Mouse (Mus musculus) Patski (cell line): ENCODE data around the gene Nrxn1. TPM values are rescaled to one million over a fixed set of nuclear protein-coding genes. Genes with fewer than 3 reads are reported as not detected.

ENCODE experiments used
- ATAC-seq: fragments of 100-300 bp; one replicate; pipeline ENCODE4 v1.8.0; 2021
- CTCF ChIA-PET: fragments of 350-600 bp; sonication (Branson Sonifier 250); formaldehyde crosslinking; loops from one replicate; lab custom pipeline; 2022; ENCODE audit warnings: inconsistent platforms; lab: Charles Lee
- POLR2A ChIA-PET: fragments of 350-600 bp; sonication (Branson Sonifier 250); formaldehyde crosslinking; loops from one replicate; lab custom pipeline; 2022; ENCODE audit warnings: antibody characterized with exemption, inconsistent platforms; lab: Charles Lee
- DNase-seq: peaks from one replicate; pipeline ENCODE4 v3.0.0-alpha.2; 2011; ENCODE audit warnings: low read depth, low spot score
- H3K27me3 ChIP-seq: fragments of 371-371 bp; one replicate; pipeline ENCODE4 v1.5.1; 2021
- CTCF ChIP-seq: fragments of 100-300 bp; IDR thresholded peaks from one replicate; pipeline ENCODE4 v1.5.1; 2021
- in situ Hi-C: fragments of 300-500 bp; cut with MboI; formaldehyde crosslinking; loops from 3 replicates; pipeline ENCODE4 v1.11.1; 2018; ENCODE audit warnings: low pct_unique_long_range_greater_than_20kb, mixed read lengths
- polyA plus RNA-seq: library from polyadenylated mRNA; unstranded; gene quantifications from one replicate; pipeline ENCODE4 v1.2.3, GENCODE M21; 2021

Gene Nrxn1
- polyA plus RNA-seq, 1 experiment from 2014 or later = not detected

- no peak for DNase-seq
- POLR2A ChIA-PET = no interaction called here
- CTCF ChIA-PET = no interaction called here
- TF ChIP-seq CTCF = no peak
- peaks cover 3% of the 10 kb centered on the region for H3K27me3 ChIP-seq
- no peak for ATAC-seq
- in situ Hi-C loops = no loop called here
These were observed 13.8 kb downstream of the Nrxn1 start for GRCm38 (mm10) chr17:91079096-91079495.

- ATAC-seq = no peak
- ChIA-PET POLR2A (no interaction called here), CTCF (no interaction called here)
- in situ Hi-C loops = no loop called here
- peaks cover 6% of the 10 kb centered on the region for H3K27me3 ChIP-seq
- DNase-seq = no peak
- no peak for TF ChIP-seq CTCF
These were observed 18.1 kb downstream of the Nrxn1 start for GRCm38 (mm10) chr17:91074780-91075179.

DNA sequence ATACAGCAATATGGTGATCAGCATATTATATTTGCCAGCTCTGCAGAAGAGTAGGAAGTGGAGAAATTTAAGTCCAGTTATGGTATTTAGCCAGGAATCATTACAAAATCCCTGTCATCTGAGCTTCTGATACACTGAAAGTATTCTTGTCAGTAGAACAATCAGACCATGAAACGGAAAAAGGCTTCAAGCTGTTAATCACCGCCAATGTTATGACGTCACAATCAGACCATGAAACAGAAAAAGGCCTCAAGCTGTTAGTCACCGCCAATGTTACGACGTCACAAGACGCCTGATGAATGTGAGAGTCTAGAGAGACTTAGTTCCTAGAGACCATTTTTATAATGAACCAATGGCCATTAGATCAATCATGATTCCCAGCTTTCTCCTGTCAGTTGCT lies 59.4 kb downstream of the Nrxn1 start:
- CTCF ChIA-PET = no interaction called here
- DNase-seq = no peak
- in situ Hi-C loops = no loop called here
- ATAC-seq = no peak
- POLR2A ChIA-PET = no interaction called here
- peaks cover 9% of the 10 kb centered on the region for H3K27me3 ChIP-seq
- TF ChIP-seq CTCF = no peak

- no peak for TF ChIP-seq CTCF
- POLR2A ChIA-PET = no interaction called here
- in situ Hi-C loops = no loop called here
- DNase-seq = no peak
- CTCF ChIA-PET = no interaction called here
- no peaks in the 10 kb centered on the region for H3K27me3 ChIP-seq
- no peak for ATAC-seq
These were observed 67.7 kb downstream of the Nrxn1 start for GRCm38 (mm10) chr17:91025061-91025623.

DNA sequence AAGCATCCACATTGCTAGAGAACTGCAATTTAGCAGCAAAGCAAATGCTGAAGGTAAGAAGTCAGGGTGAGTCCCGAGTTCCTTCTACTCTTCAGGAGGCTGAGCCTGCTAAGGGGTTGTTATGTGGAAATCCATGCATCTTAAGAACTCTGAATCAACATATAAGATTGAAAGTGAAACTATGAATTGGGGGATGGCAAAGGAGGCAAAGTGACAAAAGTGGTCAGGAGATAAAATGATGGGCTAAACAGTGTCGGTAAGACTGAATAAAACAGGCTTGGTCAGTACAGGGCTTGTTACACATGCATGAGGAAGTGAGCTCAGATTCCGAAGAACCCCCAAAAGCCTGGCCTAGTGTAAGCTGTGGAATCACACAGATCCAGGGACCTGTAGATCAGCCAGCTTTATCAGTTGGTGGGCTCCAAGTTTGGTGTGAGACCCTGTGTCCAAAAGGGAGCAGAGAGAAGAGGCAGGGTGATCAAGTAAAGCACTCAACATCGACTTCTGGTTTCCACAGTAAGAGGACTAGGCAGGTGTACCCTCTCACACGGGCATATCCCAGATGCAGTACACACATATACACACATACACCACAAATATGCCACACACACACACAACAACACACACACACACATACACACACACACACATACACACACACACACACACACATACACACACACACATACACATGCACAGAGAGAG lies 85.3 kb downstream of the Nrxn1 start:
- POLR2A ChIA-PET = no interaction called here

DNA sequence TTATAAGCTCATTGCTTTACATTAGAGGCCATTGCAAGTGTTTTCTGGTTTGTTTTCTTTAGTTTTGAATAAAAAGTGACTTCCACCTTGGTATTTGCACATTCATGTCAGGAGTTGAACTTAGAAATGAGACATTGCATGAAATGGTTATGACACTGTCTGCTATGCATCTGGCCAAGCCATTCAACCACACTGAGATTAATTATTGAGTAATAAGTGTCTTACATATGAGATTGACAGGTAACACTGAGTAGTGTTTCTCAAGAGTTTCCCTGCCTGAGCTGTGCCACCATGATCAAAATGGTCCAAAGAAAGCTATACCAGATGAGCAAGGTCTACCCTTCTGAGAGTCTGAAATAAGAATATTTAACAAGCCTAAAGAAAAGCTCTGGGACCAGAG lies 92.5 kb downstream of the Nrxn1 start:
- CTCF ChIA-PET = no interaction called here
- no peak for TF ChIP-seq CTCF
- DNase-seq (no peak), ATAC-seq (no peak)
- in situ Hi-C loops = no loop called here
- POLR2A ChIA-PET = no interaction called here
- H3K27me3 ChIP-seq = peaks cover 4% of the 10 kb centered on the region

More for the DNA sequence above, 85.3 kb downstream of the Nrxn1 start:
- no peaks in the 10 kb centered on the region for H3K27me3 ChIP-seq
- in situ Hi-C loops = no loop called here
- no peak for TF ChIP-seq CTCF
- no peak for DNase-seq
- no peak for ATAC-seq
- CTCF ChIA-PET = no interaction called here

- peaks cover 4% of the 10 kb centered on the region for H3K27me3 ChIP-seq
- ChIA-PET CTCF (no interaction called here), POLR2A (no interaction called here)
- ATAC-seq (no peak), DNase-seq (no peak)
- no peak for TF ChIP-seq CTCF
- in situ Hi-C loops = no loop called here
These were observed 93.2 kb downstream of the Nrxn1 start for GRCm38 (mm10) chr17:90999667-91000154.

DNA sequence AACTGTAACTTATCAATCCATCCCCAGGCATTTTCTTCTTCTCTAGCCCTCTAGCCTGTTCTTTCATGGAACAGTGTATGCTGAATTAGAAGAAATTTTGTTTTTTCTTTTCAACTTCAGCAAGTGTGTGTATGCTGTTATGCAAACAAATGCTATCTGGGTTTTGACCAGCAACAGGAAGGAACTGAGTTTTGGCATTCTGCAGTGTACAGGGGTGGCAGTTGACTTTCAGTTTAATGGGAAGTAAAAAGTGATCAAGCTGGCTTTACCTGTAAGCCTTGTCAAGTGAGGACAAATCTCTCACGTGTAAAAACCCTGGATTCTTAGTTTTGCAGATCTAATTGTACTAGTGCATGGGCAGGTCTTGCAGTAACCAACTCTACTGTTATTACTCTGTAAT lies 95.2 kb downstream of the Nrxn1 start:
- in situ Hi-C loops = no loop called here
- DNase-seq = no peak
- ChIA-PET CTCF (no interaction called here), POLR2A (interaction anchor here (0.7 kb wide), 1 partner anchor 690 kb away, joined by 3 read pairs; no protein-coding TSS in a partner anchor)
- ATAC-seq = no peak
- no peak for TF ChIP-seq CTCF
- H3K27me3 ChIP-seq = peaks cover 4% of the 10 kb centered on the region

DNA sequence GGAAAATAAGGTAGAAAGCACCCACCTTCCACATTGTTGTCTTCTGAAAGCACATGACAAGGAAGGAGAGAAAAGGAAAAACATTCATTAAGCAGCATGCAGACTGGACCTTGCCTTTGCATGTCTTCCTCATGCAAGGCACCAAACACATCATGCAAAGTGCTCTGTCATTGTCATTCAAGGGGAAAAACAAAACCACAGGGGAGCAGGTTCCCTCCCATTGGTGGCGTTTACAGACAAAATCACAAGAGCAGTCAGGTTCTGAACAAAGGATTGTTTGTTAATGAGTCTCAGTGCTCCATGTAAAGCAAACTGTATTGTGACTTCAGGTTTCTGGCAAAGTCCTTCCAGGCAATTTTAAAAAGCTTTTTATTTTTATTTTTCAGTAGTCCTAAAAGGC lies 97.4 kb downstream of the Nrxn1 start:
- POLR2A ChIA-PET = no interaction called here
- in situ Hi-C loops = no loop called here
- TF ChIP-seq CTCF = no peak

DNA sequence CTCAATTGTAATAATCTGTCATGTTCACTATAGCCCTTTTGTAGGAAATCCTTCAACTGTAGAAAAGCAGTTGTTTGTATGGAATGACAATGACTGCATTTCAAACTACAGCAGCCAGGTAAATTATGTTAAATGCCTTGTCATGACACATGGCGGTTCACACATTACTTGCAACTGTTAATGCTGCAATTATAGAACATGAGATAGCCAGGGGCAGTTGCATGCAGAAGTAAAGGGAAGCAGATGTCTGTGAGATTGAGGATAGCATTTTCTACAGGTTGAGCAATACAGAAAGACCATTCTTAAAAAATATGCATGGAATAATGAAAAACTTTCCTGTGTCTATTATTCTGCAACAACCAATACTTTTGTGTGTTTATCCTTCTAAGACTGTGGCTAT lies 98.6 kb downstream of the Nrxn1 start:
- DNase-seq (no peak), ATAC-seq (no peak)
- ChIA-PET POLR2A (no interaction called here), CTCF (no interaction called here)
- in situ Hi-C loops = no loop called here
- H3K27me3 ChIP-seq = no peaks in the 10 kb centered on the region
- TF ChIP-seq CTCF = no peak

More for the DNA sequence above, 97.4 kb downstream of the Nrxn1 start:
- no peak for ATAC-seq
- CTCF ChIA-PET = no interaction called here
- no peak for DNase-seq
- no peaks in the 10 kb centered on the region for H3K27me3 ChIP-seq

DNA sequence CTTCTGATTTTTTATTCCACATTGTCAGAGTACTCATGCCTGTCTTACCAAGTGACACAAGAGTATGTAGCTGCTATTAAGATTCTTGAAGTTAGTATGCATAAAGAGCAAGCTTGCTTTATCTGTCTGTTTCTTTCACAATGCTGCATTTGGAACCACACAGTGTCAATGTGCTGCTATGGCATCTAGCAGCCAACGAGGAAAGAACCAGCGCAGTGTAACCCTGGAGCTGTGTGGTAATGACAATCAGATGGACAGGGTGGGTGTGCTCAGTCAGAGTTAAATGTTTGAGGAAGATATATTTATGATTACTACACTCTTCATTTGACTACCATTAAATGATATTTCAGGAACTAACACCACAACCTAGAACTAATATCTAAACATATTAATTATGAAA lies 102.1 kb downstream of the Nrxn1 start:
- in situ Hi-C loops = no loop called here
- ChIA-PET POLR2A (no interaction called here), CTCF (no interaction called here)
- no peak for ATAC-seq
- no peaks in the 10 kb centered on the region for H3K27me3 ChIP-seq
- no peak for TF ChIP-seq CTCF
- DNase-seq = no peak
